Mouse (Mus musculus) embryonic fibroblast, embryonic 13.5 days (primary cell): ENCODE measurements around the gene Pipox. TPM values are rescaled to one million over a fixed set of nuclear protein-coding genes. Genes with fewer than 3 reads are reported as not detected.

Source experiments
- H3K27ac ChIP-seq: 2 replicates; pipeline ENCODE4 v1.5.1; 2012; ENCODE audit warnings: low read length, control low read depth, inconsistent platforms; ENCODE audit not compliant: insufficient read depth
- H3K4me1 ChIP-seq: 2 replicates; pipeline ENCODE4 v1.6.1; 2011; ENCODE audit warnings: low read length; ENCODE audit not compliant: control insufficient read depth, insufficient read depth
- H3K4me3 ChIP-seq: 2 replicates; pipeline ENCODE4 v1.5.1; 2011; ENCODE audit warnings: mild to moderate bottlenecking, control low read depth, low read length; ENCODE audit not compliant: insufficient read depth
- CTCF ChIP-seq: IDR thresholded peaks from 2 replicates; pipeline ENCODE4 v1.5.1; 2011; ENCODE audit warnings: mild to moderate bottlenecking, control low read depth, low read length, moderate library complexity, borderline replicate concordance; ENCODE audit not compliant: insufficient read depth
- POLR2A ChIP-seq: IDR thresholded peaks from 2 replicates; pipeline ENCODE4 v1.6.1; 2011; ENCODE audit warnings: low read depth, mild to moderate bottlenecking, control low read depth, low read length, moderate library complexity
- polyA plus RNA-seq: library from polyadenylated mRNA; stranded (reverse); fragments of >200 nt; gene quantifications from 2 replicates; pipeline ENCODE4 v1.2.4, GENCODE M21; 2011; ENCODE audit warnings: low read depth; ENCODE audit not compliant: missing spikeins, insufficient read length

Pipox gene
- polyA plus RNA-seq, 1 experiment: not detected

- H3K4me1 ChIP-seq: no peaks in the 10 kb centered on the region
- H3K27ac ChIP-seq: no peak overlapping the region
- H3K4me3 ChIP-seq: no peak overlapping the region
- TF ChIP-seq CTCF: no peak
- no peak for TF ChIP-seq POLR2A
These were observed 22.5 kb downstream of the Pipox start for GRCm38 (mm10) chr11:77871436-77871835.

GRCm38 (mm10) chr11:77867419-77868083 lies 26.3 kb downstream of the Pipox start:
- no peak overlapping the region for H3K4me3 ChIP-seq
- no peak overlapping the region for H3K27ac ChIP-seq
- TF ChIP-seq POLR2A (no peak), CTCF (no peak)
- H3K4me1 ChIP-seq: no peaks in the 10 kb centered on the region

GRCm38 (mm10) chr11:77864771-77865170 lies 29.1 kb downstream of the Pipox start:
- Histone ChIP-seq H3K27ac (no peak overlapping the region), H3K4me3 (no peak overlapping the region), H3K4me1 (no peaks in the 10 kb centered on the region)
- TF ChIP-seq POLR2A (no peak), CTCF (no peak)

- H3K4me3 ChIP-seq: no peak overlapping the region
- H3K27ac ChIP-seq: no peak overlapping the region
- TF ChIP-seq POLR2A: no peak
- no peak for TF ChIP-seq CTCF
- no peaks in the 10 kb centered on the region for H3K4me1 ChIP-seq
These were observed 31.0 kb downstream of the Pipox start for GRCm38 (mm10) chr11:77862887-77863286.

GRCm38 (mm10) chr11:77860947-77861346 lies 32.9 kb downstream of the Pipox start:
- Histone ChIP-seq H3K27ac (no peak overlapping the region), H3K4me3 (no peak overlapping the region), H3K4me1 (no peaks in the 10 kb centered on the region)
- TF ChIP-seq POLR2A: no peak
- TF ChIP-seq CTCF: no peak

- Histone ChIP-seq H3K4me3 (no peak overlapping the region), H3K27ac (no peak overlapping the region), H3K4me1 (no peaks in the 10 kb centered on the region)
- TF ChIP-seq CTCF (no peak), POLR2A (no peak)
These were observed 35.3 kb downstream of the Pipox start for GRCm38 (mm10) chr11:77858589-77858988.

- Histone ChIP-seq H3K27ac (no peak overlapping the region), H3K4me3 (no peak overlapping the region), H3K4me1 (no peaks in the 10 kb centered on the region)
- TF ChIP-seq POLR2A: no peak
- TF ChIP-seq CTCF: no peak
These were observed 36.8 kb downstream of the Pipox start for GRCm38 (mm10) chr11:77857089-77857488.

- Histone ChIP-seq H3K4me1 (no peaks in the 10 kb centered on the region), H3K4me3 (no peak overlapping the region), H3K27ac (no peak overlapping the region)
- TF ChIP-seq CTCF (no peak), POLR2A (no peak)
These were observed 38.5 kb downstream of the Pipox start for GRCm38 (mm10) chr11:77855396-77855795.

GRCm38 (mm10) chr11:77854641-77855040 lies 39.3 kb downstream of the Pipox start:
- Histone ChIP-seq H3K4me3 (no peak overlapping the region), H3K27ac (no peak overlapping the region), H3K4me1 (no peaks in the 10 kb centered on the region)
- no peak for TF ChIP-seq CTCF
- TF ChIP-seq POLR2A: no peak

GRCm38 (mm10) chr11:77852941-77853668 lies 40.8 kb downstream of the Pipox start:
- no peak overlapping the region for H3K27ac ChIP-seq
- no peak for TF ChIP-seq POLR2A
- TF ChIP-seq CTCF: no peak
- H3K4me1 ChIP-seq: no peaks in the 10 kb centered on the region
- H3K4me3 ChIP-seq: no peak overlapping the region
